Mouse (Mus musculus): Measurements from ENCODE around the gene Iqsec2.
"Not testable (repeated sequence)": the region's sequence is repeated elsewhere in the genome, so short reads cannot be mapped to it uniquely, and the experiment has no call there.

The Iqsec2 gene

GRCm38 (mm10) chrX:152179670-152180656, 35.9 kb downstream of the Iqsec2 start:
- no peak for DNase-seq

- DNase-seq = no peak
Observed at GRCm38 (mm10) chrX:152187151-152187550, 43.1 kb downstream of the Iqsec2 start.

- DNase-seq = no peak
Observed at GRCm38 (mm10) chrX:152191266-152191665, 47.2 kb downstream of the Iqsec2 start.

- no peak for DNase-seq
Observed at GRCm38 (mm10) chrX:152197814-152198648, 54.0 kb downstream of the Iqsec2 start.

- no peak for DNase-seq
Observed at GRCm38 (mm10) chrX:152201737-152202421, 57.8 kb downstream of the Iqsec2 start.

GRCm38 (mm10) chrX:152202422-152203103, 58.5 kb downstream of the Iqsec2 start:
- DNase-seq = no peak

- no peak for DNase-seq
Observed at GRCm38 (mm10) chrX:152203247-152203646, 59.2 kb downstream of the Iqsec2 start.

- DNase-seq = no peak
Observed at GRCm38 (mm10) chrX:152205486-152205885, 61.4 kb downstream of the Iqsec2 start.

- DNase-seq = no peak
Observed at GRCm38 (mm10) chrX:152214703-152215102, 70.6 kb downstream of the Iqsec2 start.

GRCm38 (mm10) chrX:152218529-152218928, 74.5 kb downstream of the Iqsec2 start:
- no peak for DNase-seq

GRCm38 (mm10) chrX:152221721-152222120, 77.7 kb downstream of the Iqsec2 start:
- DNase-seq = peak; percentile 47

GRCm38 (mm10) chrX:152222226-152222625, 78.2 kb downstream of the Iqsec2 start:
- DNase-seq = peak; percentile 39

GRCm38 (mm10) chrX:152223313-152223712, 79.2 kb downstream of the Iqsec2 start:
- DNase-seq = no peak

- DNase-seq = no peak
Observed at GRCm38 (mm10) chrX:152224280-152224679, 80.2 kb downstream of the Iqsec2 start.

- peak; percentile 99 for DNase-seq
Observed at GRCm38 (mm10) chrX:152232781-152233763, 89.0 kb downstream of the Iqsec2 start, which contains the start of gene Kdm5c. Kdm5c (plus strand) TSS chrX:152233020.

GRCm38 (mm10) chrX:152234125-152234524, 90.1 kb downstream of the Iqsec2 start:
- no peak for DNase-seq

GRCm38 (mm10) chrX:152235758-152236157, 91.7 kb downstream of the Iqsec2 start:
- DNase-seq = no peak

GRCm38 (mm10) chrX:152243140-152243539, 99.1 kb downstream of the Iqsec2 start:
- not testable (repeated sequence) for DNase-seq

- DNase-seq = no peak
Observed at GRCm38 (mm10) chrX:152244492-152245189, 100.6 kb downstream of the Iqsec2 start.

GRCm38 (mm10) chrX:152271189-152271588, 127.1 kb downstream of the Iqsec2 start:
- no peak for DNase-seq

Data from cerebellum, adult 11 months (tissue).